Mouse (Mus musculus) CH12.LX (cell line): Measurements from ENCODE around the gene Cblb.

Source experiments
- BHLHE40 ChIP-seq: IDR thresholded peaks from 2 replicates; pipeline ENCODE4 v1.6.1; 2011; ENCODE audit warnings: mild to moderate bottlenecking, low read depth, low read length, improper control_type of control experiment
- CHD1 ChIP-seq: IDR thresholded peaks from 2 replicates; pipeline ENCODE4 v1.6.1; 2012; ENCODE audit warnings: low read depth, low read length, improper control_type of control experiment, inconsistent platforms
- CTCF ChIP-seq, 2 experiments: IDR thresholded peaks in 1 of 2; conservative IDR thresholded peaks in 1 of 2; 2 replicates each; pipeline ENCODE4 v1.5.1; 2011 to 2012; ENCODE audit warnings: low read depth in 2 of 2, low read length in 2 of 2, improper control_type of control experiment in 1 of 2, inconsistent platforms in 1 of 2, mild to moderate bottlenecking in 1 of 2, moderate library complexity in 1 of 2
- EP300 ChIP-seq: IDR thresholded peaks from 2 replicates; pipeline ENCODE4 v1.6.1; 2011; ENCODE audit warnings: low read length, improper control_type of control experiment
- ETS1 ChIP-seq: conservative IDR thresholded peaks from 2 replicates; pipeline ENCODE4 v1.6.1; 2012; ENCODE audit warnings: low read depth, mild to moderate bottlenecking, inconsistent platforms, low read length, improper control_type of control experiment, moderate library complexity
- IRF4 ChIP-seq: IDR thresholded peaks from 2 replicates; pipeline ENCODE4 v1.6.1; 2014; ENCODE audit warnings: low read depth, mild to moderate bottlenecking, inconsistent platforms, low read length, improper control_type of control experiment
- MAFK ChIP-seq: IDR thresholded peaks from 2 replicates; pipeline ENCODE4 v1.6.1; 2011; ENCODE audit warnings: low read length, improper control_type of control experiment; ENCODE audit not compliant: insufficient replicate concordance
- MAZ ChIP-seq: IDR thresholded peaks from 2 replicates; pipeline ENCODE4 v1.6.1; 2012; ENCODE audit warnings: low read depth, mild to moderate bottlenecking, inconsistent platforms, low read length, improper control_type of control experiment, moderate library complexity
- MYC ChIP-seq: IDR thresholded peaks from 2 replicates; pipeline ENCODE4 v1.6.1; 2011; ENCODE audit warnings: low read depth, mild to moderate bottlenecking, improper control_type of control experiment, low read length
- POLR2A ChIP-seq: IDR thresholded peaks from 2 replicates; pipeline ENCODE4 v1.6.1; 2011; ENCODE audit warnings: low read depth, mild to moderate bottlenecking, improper control_type of control experiment, low read length
- TCF12 ChIP-seq: IDR thresholded peaks from 2 replicates; pipeline ENCODE4 v1.6.1; 2014; ENCODE audit warnings: low read depth, mild to moderate bottlenecking, inconsistent platforms, low read length, improper control_type of control experiment
- ZMIZ1 ChIP-seq: IDR thresholded peaks from 2 replicates; pipeline ENCODE4 v1.6.1; 2012; ENCODE audit warnings: low read depth, mild to moderate bottlenecking, inconsistent platforms, low read length, improper control_type of control experiment
- ZNF384 ChIP-seq: IDR thresholded peaks from 2 replicates; pipeline ENCODE4 v1.6.1; 2012; ENCODE audit warnings: low read depth, low read length, improper control_type of control experiment, inconsistent platforms

DNA sequence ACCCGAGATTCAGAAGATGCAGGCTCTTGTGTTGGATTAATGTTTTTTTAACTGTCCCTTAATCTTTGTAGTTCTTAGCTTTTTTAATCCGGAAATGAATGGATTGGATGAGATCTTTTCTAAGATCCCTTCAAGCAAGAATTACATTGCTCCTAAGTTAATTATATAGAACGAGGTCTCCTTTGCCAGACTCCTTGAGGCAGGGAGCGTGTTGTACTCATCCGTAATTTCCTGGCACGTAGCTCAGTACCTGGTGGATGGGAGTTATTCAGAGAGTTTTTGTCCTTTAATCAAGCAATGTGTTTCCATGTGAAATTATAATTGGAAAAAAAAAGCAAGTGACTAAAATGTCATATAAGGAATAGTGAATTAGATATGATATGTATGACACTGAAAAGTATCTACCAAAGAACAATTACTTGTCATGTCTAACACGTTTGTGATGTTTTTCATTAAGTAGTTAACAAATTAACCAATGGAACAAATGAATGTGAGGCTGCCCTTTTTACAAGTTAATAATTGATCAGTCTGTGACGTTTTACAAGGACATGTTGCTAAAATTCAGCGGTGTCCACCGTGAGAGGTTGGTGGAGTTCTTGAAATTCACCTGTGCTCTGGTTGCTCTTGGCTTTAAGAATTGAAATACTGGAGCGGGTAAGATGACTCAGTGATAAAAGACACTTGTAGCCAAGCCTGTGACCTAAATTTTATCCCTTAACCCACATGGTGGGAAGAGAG, 12.5 kb downstream of the Cblb start:
- TF ChIP-seq ZMIZ1 (no peak), TCF12 (no peak), POLR2A (no peak), BHLHE40 (no peak), EP300 (no peak), ETS1 (no peak), CTCF (conservative IDR thresholded peaks at IDR 0.05 in 1 of 2, IDR thresholded peaks at IDR 0.05 in 1 of 2; ENCODE audit: low read depth in 2 of 2, low read length in 2 of 2) (no peak), MAZ (no peak), ZNF384 (no peak), MYC (no peak), CHD1 (no peak), MAFK (no peak), IRF4 (no peak)
